Mouse (Mus musculus) midbrain, embryonic 10.5 days (tissue): ENCODE data around the gene Abcc10. TPM values are rescaled to one million over a fixed set of nuclear protein-coding genes. Genes with fewer than 3 reads are reported as not detected.

ENCODE experiments used
- DNase-seq: peaks from one replicate; pipeline ENCODE4 v3.0.0-alpha.2; 2017; ENCODE audit warnings: low spot score
- H3K27ac ChIP-seq: fragments of 300-500 bp; sonication (generic); replicated peaks from 2 replicates; pipeline ENCODE4 v1.5.1; 2016; ENCODE audit warnings: mild to moderate bottlenecking
- H3K27me3 ChIP-seq: fragments of 300-500 bp; sonication (generic); 2 replicates; pipeline ENCODE4 v1.6.1; 2016; ENCODE audit warnings: low read depth, mild to moderate bottlenecking; ENCODE audit not compliant: poor library complexity, severe bottlenecking
- H3K36me3 ChIP-seq: fragments of 300-500 bp; sonication (generic); 2 replicates; pipeline ENCODE4 v1.6.1; 2016; ENCODE audit warnings: mild to moderate bottlenecking, moderate library complexity
- H3K4me1 ChIP-seq: fragments of 300-500 bp; sonication (generic); 2 replicates; pipeline ENCODE4 v1.6.1; 2016
- H3K4me3 ChIP-seq: fragments of 300-500 bp; sonication (generic); 2 replicates; pipeline ENCODE4 v1.5.1; 2016; ENCODE audit warnings: mild to moderate bottlenecking, moderate library complexity
- H3K9me3 ChIP-seq: fragments of 300-500 bp; sonication (generic); replicated peaks from 2 replicates; pipeline ENCODE4 v1.6.1; 2016; ENCODE audit warnings: mild to moderate bottlenecking
- WGBS: fragments of 180-500 bp; shearing (Covaris S2); methylation state at CpG from one replicate; pipeline ENCODE4 v1.1.7; 2016; 5-methylcytosine and 5-hydroxymethylcytosine counted together
- polyA plus RNA-seq: library from polyadenylated mRNA; unstranded; fragments of >200 nt; fragmentation: Nextera tagmentation; extraction: Ambion mirVana; gene quantifications from 2 replicates; pipeline ENCODE4 v1.2.1, GENCODE M21; 2016

Gene Abcc10
- polyA plus RNA-seq, 1 experiment from 2014 or later: 7.6 TPM

DNA sequence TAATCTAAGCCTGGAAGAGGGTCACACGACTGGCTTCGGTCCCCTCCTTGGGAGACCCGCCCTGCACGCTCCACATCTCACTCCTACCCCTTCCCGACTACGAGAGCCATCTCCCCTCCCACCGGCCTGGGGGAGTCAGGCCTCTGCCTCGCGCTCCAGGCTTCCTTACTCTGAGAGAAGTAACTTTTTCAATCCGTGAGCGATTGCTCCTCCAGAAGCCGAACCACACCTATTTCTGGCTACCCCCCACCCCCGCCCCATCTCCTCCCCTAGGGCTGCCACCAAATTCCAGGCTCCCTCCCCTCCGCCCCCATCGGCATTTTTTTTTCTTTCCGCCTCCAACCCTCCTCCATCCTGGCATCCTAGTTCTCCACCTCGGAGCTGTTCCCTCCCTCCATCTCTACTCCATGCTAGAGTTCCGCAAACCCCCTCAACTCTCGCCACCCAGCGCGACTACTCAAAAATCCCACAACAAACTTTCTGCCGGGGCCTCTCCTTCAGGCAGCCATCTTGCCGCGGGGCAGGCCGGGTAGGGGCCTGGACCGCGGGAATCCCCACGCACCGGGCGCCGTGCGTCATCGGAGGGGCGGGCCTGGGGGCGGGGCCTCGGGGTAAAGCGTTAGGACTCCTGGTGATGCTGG, 45.5 kb downstream of the Abcc10 start, which contains the start of gene Tjap1:
Gene Tjap1 (minus strand): TSS at position 544 of the 641 bp plus-strand sequence.
- peaks cover 31% of the 10 kb centered on the region for H3K4me1 ChIP-seq
- H3K9me3 ChIP-seq: no peaks in the 10 kb centered on the region
- peaks cover 35% of the 10 kb centered on the region for H3K36me3 ChIP-seq
- no peaks in the 10 kb centered on the region for H3K27me3 ChIP-seq
- peak; percentile 92 for DNase-seq
- peak within 1 kb of the TSS; percentile 76 for H3K4me3 ChIP-seq
- WGBS: under 1% methylated on average over 37 of the region's 37 CpGs
- H3K27ac ChIP-seq: peak within 1 kb of the TSS; percentile 92

- H3K27ac ChIP-seq: no peak overlapping the region
- no peaks in the 10 kb centered on the region for H3K9me3 ChIP-seq
- 86% methylated on average over 12 of the region's 12 CpGs for WGBS
- peaks cover 76% of the 10 kb centered on the region for H3K36me3 ChIP-seq
- peaks cover 22% of the 10 kb centered on the region for H3K4me1 ChIP-seq
- DNase-seq: no peak
- H3K27me3 ChIP-seq: no peaks in the 10 kb centered on the region
- no peak overlapping the region for H3K4me3 ChIP-seq
These were observed 50.0 kb downstream of the Abcc10 start for GRCm38 (mm10) chr17:46278011-46278765.

GRCm38 (mm10) chr17:46277586-46277985, 50.6 kb downstream of the Abcc10 start:
- H3K27ac ChIP-seq: no peak overlapping the region
- H3K9me3 ChIP-seq: no peaks in the 10 kb centered on the region
- no peak overlapping the region for H3K4me3 ChIP-seq
- DNase-seq: no peak
- no peaks in the 10 kb centered on the region for H3K27me3 ChIP-seq
- H3K36me3 ChIP-seq: peaks cover 82% of the 10 kb centered on the region
- H3K4me1 ChIP-seq: peaks cover 19% of the 10 kb centered on the region
- 77% methylated on average over 4 of the region's 4 CpGs for whole genome bisulfite sequencing

GRCm38 (mm10) chr17:46275506-46275905, 52.6 kb downstream of the Abcc10 start:
- H3K4me3 ChIP-seq: no peak overlapping the region
- peaks cover 96% of the 10 kb centered on the region for H3K36me3 ChIP-seq
- H3K4me1 ChIP-seq: no peaks in the 10 kb centered on the region
- no peaks in the 10 kb centered on the region for H3K27me3 ChIP-seq
- no peak for DNase-seq
- no peak overlapping the region for H3K27ac ChIP-seq
- WGBS: 91% methylated on average over 10 of the region's 10 CpGs
- H3K9me3 ChIP-seq: no peaks in the 10 kb centered on the region

DNA sequence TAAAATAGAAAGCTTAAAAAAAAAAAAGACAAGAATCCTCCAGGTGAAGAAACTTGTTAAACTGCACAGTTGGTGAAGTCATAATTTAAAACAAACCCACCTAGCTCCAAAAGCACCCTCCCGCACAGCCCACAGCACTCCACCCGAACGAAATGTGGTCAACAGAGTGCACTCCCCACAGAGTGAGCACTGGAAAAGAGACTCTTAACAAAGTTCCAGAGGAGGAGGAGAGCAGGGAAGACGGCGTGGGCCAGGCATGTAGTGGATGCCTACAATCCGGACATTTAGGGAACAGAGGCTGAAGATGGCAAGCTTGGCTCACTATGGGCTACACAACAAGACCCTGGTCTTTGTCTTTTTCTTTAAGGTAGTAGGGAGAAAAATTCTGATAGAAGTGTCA, 53.1 kb downstream of the Abcc10 start:
- H3K4me3 ChIP-seq: no peak overlapping the region
- DNase-seq: no peak
- no peaks in the 10 kb centered on the region for H3K9me3 ChIP-seq
- H3K27ac ChIP-seq: no peak overlapping the region
- H3K4me1 ChIP-seq: no peaks in the 10 kb centered on the region
- H3K27me3 ChIP-seq: no peaks in the 10 kb centered on the region
- H3K36me3 ChIP-seq: peaks cover 96% of the 10 kb centered on the region
- WGBS: 86% methylated on average over 6 of the region's 6 CpGs

GRCm38 (mm10) chr17:46274465-46274864, 53.7 kb downstream of the Abcc10 start:
- Histone ChIP-seq H3K36me3 (peaks cover 96% of the 10 kb centered on the region), H3K27ac (no peak overlapping the region)

GRCm38 (mm10) chr17:46273803-46274236, 54.3 kb downstream of the Abcc10 start:
- no peak overlapping the region for H3K27ac ChIP-seq
- 76% methylated on average over 1 of the region's 1 CpGs for WGBS
- H3K9me3 ChIP-seq: no peaks in the 10 kb centered on the region
- no peaks in the 10 kb centered on the region for H3K4me1 ChIP-seq
- H3K27me3 ChIP-seq: no peaks in the 10 kb centered on the region
- peaks cover 96% of the 10 kb centered on the region for H3K36me3 ChIP-seq
- DNase-seq: no peak
- no peak overlapping the region for H3K4me3 ChIP-seq

More at GRCm38 (mm10) chr17:46274465-46274864, 53.7 kb downstream of the Abcc10 start:
- Histone ChIP-seq H3K4me1 (no peaks in the 10 kb centered on the region), H3K9me3 (no peaks in the 10 kb centered on the region), H3K4me3 (no peak overlapping the region), H3K27me3 (no peaks in the 10 kb centered on the region)
- whole genome bisulfite sequencing: 74% methylated on average over 6 of the region's 6 CpGs
- DNase-seq: no peak

GRCm38 (mm10) chr17:46272675-46273074, 55.5 kb downstream of the Abcc10 start:
- Histone ChIP-seq H3K27ac (no peak overlapping the region), H3K4me3 (no peak overlapping the region), H3K9me3 (no peaks in the 10 kb centered on the region), H3K27me3 (no peaks in the 10 kb centered on the region), H3K4me1 (no peaks in the 10 kb centered on the region), H3K36me3 (peaks cover 96% of the 10 kb centered on the region)
- WGBS: 93% methylated on average over 5 of the region's 5 CpGs
- no peak for DNase-seq

GRCm38 (mm10) chr17:46272058-46272457, 56.1 kb downstream of the Abcc10 start:
- Histone ChIP-seq H3K36me3 (peaks cover 96% of the 10 kb centered on the region), H3K4me3 (no peak overlapping the region), H3K27ac (no peak overlapping the region; the same call in 1 of the 2 replicates), H3K4me1 (no peaks in the 10 kb centered on the region), H3K27me3 (no peaks in the 10 kb centered on the region), H3K9me3 (no peaks in the 10 kb centered on the region)
- WGBS: 93% methylated on average over 2 of the region's 2 CpGs
- DNase-seq: no peak

DNA sequence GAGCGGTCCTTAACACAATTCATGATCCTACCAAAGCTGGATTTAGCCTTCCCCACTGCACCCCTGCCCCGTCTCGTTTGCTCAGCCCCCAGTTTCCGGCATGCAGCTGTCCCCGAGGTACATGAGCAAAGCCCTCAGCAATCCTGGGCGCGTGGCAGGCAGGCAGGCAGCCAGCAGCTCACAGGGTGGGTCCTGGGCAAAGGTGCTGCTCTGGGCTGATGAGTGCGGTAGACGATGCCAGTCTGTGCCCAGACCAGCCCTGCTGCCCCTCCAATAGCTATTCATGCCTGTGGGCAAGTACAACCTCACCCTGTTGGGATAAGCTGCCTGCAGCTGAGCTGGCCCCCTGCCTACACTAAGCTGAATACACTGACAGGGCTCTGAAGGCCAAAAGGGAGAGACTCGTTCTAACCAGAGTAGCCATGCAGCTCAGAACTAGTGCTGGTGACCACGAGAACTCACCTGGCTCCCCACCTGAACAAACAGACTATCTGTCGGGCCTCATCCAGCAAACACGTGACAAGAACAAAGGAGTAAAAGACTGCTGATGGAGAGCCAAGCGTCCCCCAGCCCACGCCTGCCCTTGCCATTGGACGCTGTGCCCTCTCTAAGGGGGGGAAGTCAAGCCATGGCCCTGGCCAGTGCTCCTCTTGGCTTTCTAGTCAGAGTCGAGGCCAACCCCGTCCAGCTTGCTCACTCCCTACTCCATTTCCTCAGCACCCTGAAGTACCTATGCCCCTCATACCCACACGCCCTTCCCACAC, 58.2 kb downstream of the Abcc10 start:
- Histone ChIP-seq H3K27me3 (no peaks in the 10 kb centered on the region), H3K27ac (no peak overlapping the region), H3K4me3 (no peak overlapping the region), H3K4me1 (peaks cover 4% of the 10 kb centered on the region; the same call in 1 of the 2 replicates), H3K36me3 (peaks cover 98% of the 10 kb centered on the region), H3K9me3 (no peaks in the 10 kb centered on the region)
- no peak for DNase-seq
- WGBS: 91% methylated on average over 19 of the region's 19 CpGs

GRCm38 (mm10) chr17:46268026-46268720, 60.0 kb downstream of the Abcc10 start:
- no peaks in the 10 kb centered on the region for H3K9me3 ChIP-seq
- no peak for DNase-seq
- WGBS: 87% methylated on average over 10 of the region's 10 CpGs
- peaks cover 100% of the 10 kb centered on the region for H3K36me3 ChIP-seq
- H3K4me3 ChIP-seq: no peak overlapping the region
- peaks cover 4% of the 10 kb centered on the region; the same call in 1 of the 2 replicates for H3K4me1 ChIP-seq
- H3K27ac ChIP-seq: no peak overlapping the region
- no peaks in the 10 kb centered on the region for H3K27me3 ChIP-seq

DNA sequence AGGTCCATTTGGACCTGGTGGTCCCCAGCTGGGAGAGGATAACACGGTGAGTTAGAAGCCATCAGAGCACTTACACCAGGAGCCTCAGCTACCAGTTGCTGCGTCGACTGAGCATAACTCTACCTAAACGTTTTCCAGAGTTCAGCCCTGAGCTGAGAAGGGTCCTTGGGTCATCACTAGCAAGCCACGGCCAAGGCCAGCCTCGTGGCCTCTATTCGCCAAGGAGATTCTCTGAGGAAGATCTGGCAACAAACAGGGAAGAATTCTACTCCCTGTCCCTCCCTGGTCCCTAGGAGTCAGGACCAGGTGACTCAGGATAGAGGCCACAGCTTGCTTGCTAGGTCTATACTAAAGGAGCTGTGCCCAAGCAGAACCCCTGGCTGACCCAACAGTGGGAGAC, 60.6 kb downstream of the Abcc10 start:
- Histone ChIP-seq H3K9me3 (no peaks in the 10 kb centered on the region), H3K36me3 (peaks cover 100% of the 10 kb centered on the region), H3K27me3 (no peaks in the 10 kb centered on the region), H3K4me3 (no peak overlapping the region), H3K4me1 (peaks cover 4% of the 10 kb centered on the region; the same call in 1 of the 2 replicates), H3K27ac (no peak overlapping the region)
- no peak for DNase-seq
- 84% methylated on average over 7 of the region's 7 CpGs for WGBS
